Mouse (Mus musculus) c-Kit-positive CD71-positive TER-119-negative erythroid progenitor cells, embryonic 14.5 days (primary cell): ENCODE measurements around the gene Brpf3.

Experiments used
- DNase-seq: peaks from one replicate; pipeline ENCODE4 v3.0.0-alpha.2; 2013; ENCODE audit warnings: low read depth

Brpf3 gene

DNA sequence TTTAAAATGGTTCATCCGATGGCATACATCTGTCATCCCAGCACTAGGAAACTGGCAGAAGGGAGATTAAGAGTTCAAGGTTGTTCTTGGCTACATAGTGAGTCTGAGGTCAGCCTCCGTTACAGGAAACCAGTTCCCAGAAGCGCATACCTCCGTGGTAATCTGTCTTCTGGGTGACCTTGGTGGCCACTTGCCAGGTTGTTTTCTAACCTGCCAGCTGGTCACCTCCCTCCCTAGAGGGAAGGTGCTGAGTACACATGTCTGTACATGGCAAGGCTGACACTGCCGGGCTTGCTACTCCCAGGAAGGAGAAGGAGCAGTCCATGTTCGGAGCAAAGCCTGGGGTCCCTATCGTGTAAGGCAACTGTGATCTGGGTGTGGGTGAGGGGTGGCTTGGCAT is 73.9 kb downstream of the Brpf3 start:
- DNase-seq = no peak

GRCm38 (mm10) chr17:28875316-28875715 is 74.4 kb downstream of the Brpf3 start:
- no peak for DNase-seq

DNA sequence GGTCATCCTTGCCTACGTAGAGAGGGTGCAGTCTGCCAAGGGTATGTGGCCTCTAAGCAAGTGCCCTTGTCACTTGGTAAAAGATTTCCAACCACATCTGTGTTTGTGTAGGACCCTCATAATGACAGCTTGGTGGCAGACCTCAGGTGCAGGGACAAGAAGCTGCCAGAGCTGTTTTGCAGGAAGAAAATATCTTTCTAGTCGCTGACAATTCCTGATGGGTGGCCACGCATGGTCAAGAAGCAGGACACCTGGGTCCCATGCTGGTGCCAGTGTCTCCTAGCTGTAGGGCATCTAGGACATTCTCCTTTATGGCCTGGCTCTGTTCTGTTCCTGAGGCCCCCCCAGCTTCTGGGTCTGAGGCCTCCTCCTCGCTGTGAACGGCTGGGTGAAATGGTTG is 75.4 kb downstream of the Brpf3 start:
- DNase-seq = no peak

DNA sequence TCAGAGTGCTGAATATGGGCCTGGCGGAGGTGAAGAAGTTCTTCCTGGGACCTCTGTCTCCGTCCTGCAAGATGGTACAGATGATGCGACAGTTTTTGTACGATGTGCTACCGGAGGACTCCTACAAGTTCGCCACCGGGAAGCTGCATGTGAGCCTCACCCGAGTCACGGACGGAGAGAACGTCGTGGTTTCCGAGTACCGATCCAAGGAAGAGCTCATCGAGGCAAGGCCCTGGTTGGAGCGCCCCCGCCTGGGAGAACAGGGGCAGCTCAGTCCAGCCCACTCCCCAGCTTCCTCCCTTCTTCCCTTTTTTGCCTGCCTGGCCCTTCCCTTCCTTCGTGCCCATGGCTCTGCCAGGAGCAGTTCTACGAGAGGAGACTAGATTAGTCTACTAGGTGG is 75.9 kb downstream of the Brpf3 start:
- DNase-seq = no peak

DNA sequence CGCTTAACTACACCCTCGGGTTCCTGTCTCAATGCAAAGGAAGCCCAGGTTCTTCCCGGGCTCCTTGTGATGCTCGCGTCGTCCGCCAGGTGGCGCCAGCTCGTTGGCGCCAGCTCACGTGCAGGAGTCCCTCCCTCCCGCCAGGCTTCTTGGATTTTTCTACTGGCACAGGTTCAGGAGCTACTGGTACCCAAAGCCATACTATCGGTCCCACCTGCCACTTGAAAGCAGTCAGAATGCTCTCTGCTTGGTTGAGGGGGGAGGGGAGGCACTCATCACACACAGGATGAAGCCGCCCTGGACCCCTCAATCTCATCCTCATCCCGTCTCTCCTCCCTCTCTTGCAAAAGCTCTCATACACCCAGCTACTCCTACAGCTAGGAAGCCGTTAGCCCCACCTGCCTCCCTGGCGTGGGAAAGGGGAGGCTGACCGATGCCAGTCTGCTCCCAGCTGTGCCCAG is 79.1 kb downstream of the Brpf3 start:
- DNase-seq = peak; percentile 56

- DNase-seq = peak; percentile 85
Measured at GRCm38 (mm10) chr17:28882316-28882715, 81.4 kb downstream of the Brpf3 start.

DNA sequence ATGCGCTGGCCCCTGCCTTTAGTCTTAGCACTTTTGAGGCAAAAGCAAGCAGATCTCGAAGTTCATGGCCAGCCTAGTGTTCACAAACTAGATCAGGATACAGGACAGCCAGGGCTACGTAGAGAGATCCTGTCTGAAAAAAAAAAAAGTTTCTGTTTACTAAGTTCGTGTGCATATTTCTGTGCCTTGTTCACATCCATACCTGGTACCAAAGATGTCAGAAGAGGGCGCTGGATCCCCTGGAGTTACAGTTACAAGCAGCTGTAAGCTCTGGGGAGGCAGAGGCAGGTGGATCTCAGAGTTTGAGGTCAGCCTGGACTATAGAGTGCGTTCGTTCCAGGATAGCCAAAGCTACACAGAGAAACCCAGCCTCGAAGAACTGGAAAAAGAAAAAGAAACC is 81.9 kb downstream of the Brpf3 start:
- no peak for DNase-seq

GRCm38 (mm10) chr17:28883941-28884516 is 83.1 kb downstream of the Brpf3 start:
- DNase-seq = no peak

DNA sequence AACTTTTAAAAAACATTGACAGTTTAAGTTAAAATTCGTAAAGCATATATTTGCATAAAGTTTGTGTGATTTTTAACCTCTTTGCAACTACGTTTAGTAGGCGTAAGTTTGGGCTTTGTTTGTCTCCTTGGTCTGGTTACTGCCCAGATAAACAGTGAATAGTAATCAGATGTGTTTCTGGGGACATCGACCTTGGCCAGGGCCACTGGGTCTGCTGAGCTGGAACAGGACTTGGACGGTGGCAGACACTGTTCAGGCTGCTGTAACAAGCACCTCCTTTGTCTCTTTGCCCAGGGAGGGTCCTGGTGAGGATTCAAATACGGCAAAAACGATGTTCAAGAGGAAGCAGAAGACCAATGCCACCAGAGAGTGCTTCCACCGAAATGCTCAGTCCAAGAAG is 84.3 kb downstream of the Brpf3 start:
- no peak for DNase-seq

DNA sequence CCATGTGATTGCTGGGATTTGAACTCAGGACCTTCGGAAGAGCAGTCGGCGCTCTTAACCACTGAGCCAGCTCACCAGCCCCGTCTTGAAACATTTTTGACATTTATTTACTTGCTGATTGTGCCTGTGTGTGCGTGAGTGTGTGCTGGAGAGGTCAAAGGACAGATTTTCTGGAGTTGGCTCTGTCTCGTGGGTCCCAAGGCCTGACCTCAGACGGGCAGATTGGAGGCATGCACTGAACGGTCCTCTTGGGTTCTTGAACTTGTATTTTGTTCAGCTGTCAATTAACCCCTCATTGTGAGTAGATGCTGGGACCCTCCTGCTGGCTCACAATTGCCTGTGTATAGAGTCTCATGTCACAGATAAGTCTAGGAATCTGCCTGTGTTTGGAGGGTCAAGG is 85.4 kb downstream of the Brpf3 start:
- DNase-seq = no peak
